Mouse (Mus musculus) layer of hippocampus, postnatal 14 days (tissue): ENCODE results near the gene Ryr2. TPM values are rescaled to one million over a fixed set of nuclear protein-coding genes. Genes with fewer than 3 reads are reported as not detected.
"Not testable (repeated sequence)": the region's sequence is repeated elsewhere in the genome, so short reads cannot be mapped to it uniquely, and the experiment has no call there.

Source experiments
- DNase-seq, 2 experiments: peaks; one replicate each; pipeline ENCODE4 v3.0.0; 2021 to 2022; ENCODE audit warnings: low spot score in 2 of 2, mixed read lengths in 1 of 2
- total RNA-seq, 2 experiments: library from RNA; stranded (reverse); gene quantifications; 2 replicates each; pipeline ENCODE4 v1.2.3; 2021

The Ryr2 gene
- total RNA-seq, 2 experiments from 2014 or later: 158 to 178 TPM

GRCm38 (mm10) chr13:11958271-11958670 lies 148.5 kb downstream of the Ryr2 start:
- no peak for DNase-seq

- no peak for DNase-seq
Measured at GRCm38 (mm10) chr13:11951951-11952350, 154.8 kb downstream of the Ryr2 start.

- DNase-seq: no peak
Measured at GRCm38 (mm10) chr13:11945740-11946139, 161.0 kb downstream of the Ryr2 start.

GRCm38 (mm10) chr13:11941724-11942123 lies 165.0 kb downstream of the Ryr2 start:
- DNase-seq: no peak

GRCm38 (mm10) chr13:11934297-11935060 lies 172.3 kb downstream of the Ryr2 start:
- not testable (repeated sequence) for DNase-seq

GRCm38 (mm10) chr13:11933334-11933733 lies 173.4 kb downstream of the Ryr2 start:
- no peak for DNase-seq

GRCm38 (mm10) chr13:11928709-11929108 lies 178.0 kb downstream of the Ryr2 start:
- no peak for DNase-seq

GRCm38 (mm10) chr13:11927727-11928126 lies 179.0 kb downstream of the Ryr2 start:
- no peak for DNase-seq

- DNase-seq: no peak
Measured at GRCm38 (mm10) chr13:11926720-11927500, 179.8 kb downstream of the Ryr2 start.

- DNase-seq: no peak
Measured at GRCm38 (mm10) chr13:11926215-11926614, 180.5 kb downstream of the Ryr2 start.

- DNase-seq: no peak
Measured at GRCm38 (mm10) chr13:11924732-11925131, 182.0 kb downstream of the Ryr2 start.

- DNase-seq: no peak
Measured at GRCm38 (mm10) chr13:11920495-11920894, 186.2 kb downstream of the Ryr2 start.

- no peak for DNase-seq
Measured at GRCm38 (mm10) chr13:11919448-11919847, 187.3 kb downstream of the Ryr2 start.

GRCm38 (mm10) chr13:11915619-11916018 lies 191.1 kb downstream of the Ryr2 start:
- DNase-seq: no peak

GRCm38 (mm10) chr13:11914682-11915081 lies 192.1 kb downstream of the Ryr2 start:
- no peak for DNase-seq

- no peak for DNase-seq
Measured at GRCm38 (mm10) chr13:11912208-11912607, 194.5 kb downstream of the Ryr2 start.

GRCm38 (mm10) chr13:11908123-11908522 lies 198.6 kb downstream of the Ryr2 start:
- no peak for DNase-seq

- DNase-seq: no peak
Measured at GRCm38 (mm10) chr13:11905126-11905525, 201.6 kb downstream of the Ryr2 start.

GRCm38 (mm10) chr13:11903272-11903671 lies 203.5 kb downstream of the Ryr2 start:
- no peak for DNase-seq

- DNase-seq: no peak
Measured at GRCm38 (mm10) chr13:11902856-11903255, 203.9 kb downstream of the Ryr2 start.

- no peak for DNase-seq
Measured at GRCm38 (mm10) chr13:11900631-11901030, 206.1 kb downstream of the Ryr2 start.

GRCm38 (mm10) chr13:11895631-11896030 lies 211.1 kb downstream of the Ryr2 start:
- DNase-seq: no peak
